Mouse (Mus musculus): Measurements from ENCODE around the gene Coro1c. TPM values are rescaled to one million over a fixed set of nuclear protein-coding genes. Genes with fewer than 3 reads are reported as not detected.

The Coro1c gene
- total and polyA plus RNA-seq, 3 experiments = 66.1 to 87.4 (median 69.9) TPM

GRCm38 (mm10) chr5:113805301-113805700 lies 103.3 kb downstream of the Coro1c start:
- no peaks in the 10 kb centered on the region for H3K79me2 ChIP-seq (replicated peaks; ENCODE audit: control insufficient read depth, extremely low read depth, insufficient read depth, poor library complexity, severe bottlenecking)
- H3K27me3 ChIP-seq (replicated peaks) = peaks cover 1% of the 10 kb centered on the region
- in situ Hi-C loops (cut with MboI; ENCODE audit: low pct_ligation_motif_present, low pct_unique_long_range_greater_than_20kb, low sequenced_read_pairs) = no loop called here
- TF ChIP-seq TBP (conservative IDR thresholded peaks at IDR 0.05; ENCODE audit: low read depth, low read length) = no peak
- TF ChIP-seq MYC (IDR thresholded peaks at IDR 0.05; ENCODE audit: low read depth, low read length) = no peak
- no peak for TF ChIP-seq TCF12 (IDR thresholded peaks at IDR 0.05; ENCODE audit: low read depth, low read length)
- TF ChIP-seq SMC3 (IDR thresholded peaks at IDR 0.05; ENCODE audit: low read depth, low read length) = no peak
- no peak for TF ChIP-seq UBTF (IDR thresholded peaks at IDR 0.05; ENCODE audit: low read depth, low read length)
- TF ChIP-seq MAX (IDR thresholded peaks at IDR 0.05; ENCODE audit: low read length) = no peak
- TF ChIP-seq HCFC1 (IDR thresholded peaks at IDR 0.05; ENCODE audit: low read depth, low read length) = no peak
- no peak for TF ChIP-seq IRF4 (IDR thresholded peaks at IDR 0.05; ENCODE audit: low read depth, low read length)
- TF ChIP-seq RCOR1 (conservative IDR thresholded peaks at IDR 0.05; ENCODE audit: low read depth, low read length) = no peak
- no peak for TF ChIP-seq ZKSCAN1 (IDR thresholded peaks at IDR 0.05; ENCODE audit: borderline replicate concordance, low read depth, low read length)
- dilution Hi-C loops (cut with MboI; ENCODE audit: extremely low pct_ligation_motif_present, extremely low pct_unique_long_range_greater_than_20kb, low sequenced_read_pairs) = no loop called here
- H3K27ac ChIP-seq (ENCODE audit: insufficient read depth, low read depth) = no peak overlapping the region
- no peak overlapping the region for H3K9ac ChIP-seq (ENCODE audit: insufficient read depth, low read depth)
- no peak overlapping the region for H3K4me3 ChIP-seq (replicated peaks in 1 of 3; ENCODE audit: low read depth in 2 of 3, low read length in 2 of 3, poor library complexity in 1 of 3)
- no peak overlapping the region for H3K4me2 ChIP-seq (ENCODE audit: insufficient read depth, low read depth, poor library complexity, severe bottlenecking)
- DNase-seq (ENCODE audit: extremely low read depth) = no peak
- no peaks in the 10 kb centered on the region for H3K36me3 ChIP-seq (replicated peaks in 1 of 2; ENCODE audit: control insufficient read depth in 1 of 2, insufficient read depth in 1 of 2, low read length in 1 of 2)
- no peaks in the 10 kb centered on the region for H3K9me3 ChIP-seq (replicated peaks; ENCODE audit: low read length)
- peaks cover 18 to 33% of the 10 kb centered on the region in 2 experiments for H3K4me1 ChIP-seq (ENCODE audit: control insufficient read depth in 1 of 2, insufficient read depth in 2 of 2)

GRCm38 (mm10) chr5:113804395-113804966 lies 104.1 kb downstream of the Coro1c start:
- dilution Hi-C loops (cut with MboI; ENCODE audit: extremely low pct_ligation_motif_present, extremely low pct_unique_long_range_greater_than_20kb, low sequenced_read_pairs) (no loop called here), in situ Hi-C loops (cut with MboI; ENCODE audit: low pct_ligation_motif_present, low pct_unique_long_range_greater_than_20kb, low sequenced_read_pairs) (no loop called here)
- Histone ChIP-seq H3K4me1 (ENCODE audit: control insufficient read depth in 1 of 2, insufficient read depth in 2 of 2) (peaks cover 20 to 40% of the 10 kb centered on the region in 2 experiments), H3K9ac (ENCODE audit: insufficient read depth, low read depth) (no peak overlapping the region), H3K9me3 (replicated peaks; ENCODE audit: low read length) (no peaks in the 10 kb centered on the region), H3K4me2 (ENCODE audit: insufficient read depth, low read depth, poor library complexity, severe bottlenecking) (no peak overlapping the region), H3K79me2 (replicated peaks; ENCODE audit: control insufficient read depth, extremely low read depth, insufficient read depth, poor library complexity, severe bottlenecking) (no peaks in the 10 kb centered on the region), H3K36me3 (replicated peaks in 1 of 2; ENCODE audit: control insufficient read depth in 1 of 2, insufficient read depth in 1 of 2, low read length in 1 of 2) (no peaks in the 10 kb centered on the region), H3K27me3 (replicated peaks) (peaks cover 1% of the 10 kb centered on the region), H3K4me3 (replicated peaks in 1 of 3; ENCODE audit: low read depth in 2 of 3, low read length in 2 of 3, poor library complexity in 1 of 3) (no peak overlapping the region), H3K27ac (ENCODE audit: insufficient read depth, low read depth) (no peak overlapping the region)
- TF ChIP-seq CTCF (conservative IDR thresholded peaks at IDR 0.05 in 1 of 2, IDR thresholded peaks at IDR 0.05 in 1 of 2; ENCODE audit: low read depth in 2 of 2, low read length in 2 of 2) (peak in 1 of 2 experiments; percentile 37; a peak in 2 of 4 replicates), UBTF (IDR thresholded peaks at IDR 0.05; ENCODE audit: low read depth, low read length) (no peak), KAT2A (IDR thresholded peaks at IDR 0.05; ENCODE audit: insufficient replicate concordance, low read length) (no peak), RCOR1 (conservative IDR thresholded peaks at IDR 0.05; ENCODE audit: low read depth, low read length) (no peak), USF1 (IDR thresholded peaks at IDR 0.05; ENCODE audit: low read depth, low read length) (no peak), TBP (conservative IDR thresholded peaks at IDR 0.05; ENCODE audit: low read depth, low read length) (no peak), USF2 (conservative IDR thresholded peaks at IDR 0.05; ENCODE audit: low read depth, low read length) (no peak), JUND (conservative IDR thresholded peaks at IDR 0.05; ENCODE audit: low read depth, low read length) (no peak), SMC3 (IDR thresholded peaks at IDR 0.05; ENCODE audit: low read depth, low read length) (peak; percentile 36), PAX5 (IDR thresholded peaks at IDR 0.05; ENCODE audit: low read length) (no peak), BHLHE40 (IDR thresholded peaks at IDR 0.05; ENCODE audit: low read depth, low read length) (no peak), TCF12 (IDR thresholded peaks at IDR 0.05; ENCODE audit: low read depth, low read length) (no peak), MAFK (IDR thresholded peaks at IDR 0.05; ENCODE audit: insufficient replicate concordance, low read length) (no peak), RAD21 (IDR thresholded peaks at IDR 0.05; ENCODE audit: low read depth, low read length) (peak; percentile 46), SIN3A (IDR thresholded peaks at IDR 0.05; ENCODE audit: low read length) (no peak), ZC3H11A (IDR thresholded peaks at IDR 0.05; ENCODE audit: low read depth, low read length) (no peak), CHD2 (IDR thresholded peaks at IDR 0.05; ENCODE audit: low read length) (no peak), MYC (IDR thresholded peaks at IDR 0.05; ENCODE audit: low read depth, low read length) (no peak), ZNF384 (IDR thresholded peaks at IDR 0.05; ENCODE audit: low read depth, low read length) (no peak), POLR2AphosphoS2 (IDR thresholded peaks at IDR 0.05; ENCODE audit: low read depth, low read length) (no peak), NELFE (IDR thresholded peaks at IDR 0.05; ENCODE audit: low read depth, low read length) (no peak), JUN (IDR thresholded peaks at IDR 0.05; ENCODE audit: insufficient read depth, low read depth, low read length) (no peak), NRF1 (IDR thresholded peaks at IDR 0.05; ENCODE audit: low read depth, low read length) (no peak), ZKSCAN1 (IDR thresholded peaks at IDR 0.05; ENCODE audit: borderline replicate concordance, low read depth, low read length) (no peak)
- DNase-seq (ENCODE audit: extremely low read depth) = no peak

Measured in CH12.LX (cell line).